Mouse (Mus musculus): Measurements from ENCODE around the gene Ipo7. TPM values are rescaled to one million over a fixed set of nuclear protein-coding genes. Genes with fewer than 3 reads are reported as not detected.

The Ipo7 gene
- 81.1 TPM for polyA plus RNA-seq (2015; fragmentation: Illumina TruSeq; extraction: RNeasy Lipid Tissue Mini Kit (QIAGEN cat#74804); ENCODE audit: low read depth, low replicate concordance)

GRCm38 (mm10) chr7:110018117-110018630 lies at the start of gene Ipo7:
Gene Ipo7 (plus strand): TSS chr7:110018274.

DNA sequence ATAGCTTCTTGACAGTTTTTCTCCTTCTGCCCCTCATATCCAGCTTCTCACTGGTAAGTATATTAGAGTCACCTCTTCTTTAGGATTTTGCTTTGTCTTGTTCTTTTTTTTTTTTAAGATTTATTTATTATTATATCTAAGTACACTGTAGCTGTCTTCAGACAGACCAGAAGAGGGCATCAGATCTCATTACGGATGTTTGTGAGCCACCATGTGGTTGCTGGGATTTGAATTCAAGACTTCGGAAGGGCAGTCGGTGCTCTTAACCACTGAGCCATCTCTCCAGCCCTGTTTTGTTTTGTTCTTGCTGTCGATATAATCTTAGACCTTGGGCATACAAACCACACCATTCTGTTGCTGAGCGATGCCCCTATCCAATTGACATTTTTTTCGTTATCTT lies 31.3 kb upstream of the Ipo7 start, which contains the start of gene Tmem41b:
Gene Tmem41b (minus strand): TSS at position 155 of the 400 bp plus-strand sequence.

GRCm38 (mm10) chr7:110061199-110061751 lies 43.2 kb downstream of the Ipo7 start, which contains the start of gene Zfp143:
Gene Zfp143 (plus strand): TSS chr7:110061217.

Other genes starting within 250 kb of the Ipo7 start
- gene Nrip3, start 236.2 kb upstream of the Ipo7 start, polyA plus RNA-seq (2015; fragmentation: Illumina TruSeq; extraction: RNeasy Lipid Tissue Mini Kit (QIAGEN cat#74804); ENCODE audit: low read depth, low replicate concordance), result 111 TPM
- 1.5 TPM for gene Scube2, start 152.6 kb upstream of the Ipo7 start, polyA plus RNA-seq (2015; fragmentation: Illumina TruSeq; extraction: RNeasy Lipid Tissue Mini Kit (QIAGEN cat#74804); ENCODE audit: low read depth, low replicate concordance)
- 162 TPM for gene Dennd5a, start 57.8 kb upstream of the Ipo7 start, polyA plus RNA-seq (2015; fragmentation: Illumina TruSeq; extraction: RNeasy Lipid Tissue Mini Kit (QIAGEN cat#74804); ENCODE audit: low read depth, low replicate concordance)
- 55.6 TPM for gene Tmem41b, start 31.3 kb upstream of the Ipo7 start, polyA plus RNA-seq (2015; fragmentation: Illumina TruSeq; extraction: RNeasy Lipid Tissue Mini Kit (QIAGEN cat#74804); ENCODE audit: low read depth, low replicate concordance)
- gene Zfp143, start 42.9 kb downstream of the Ipo7 start, polyA plus RNA-seq (2015; fragmentation: Illumina TruSeq; extraction: RNeasy Lipid Tissue Mini Kit (QIAGEN cat#74804); ENCODE audit: low read depth, low replicate concordance), result 9.3 TPM
- 18.2 TPM for gene Wee1, start 103.8 kb downstream of the Ipo7 start, polyA plus RNA-seq (2015; fragmentation: Illumina TruSeq; extraction: RNeasy Lipid Tissue Mini Kit (QIAGEN cat#74804); ENCODE audit: low read depth, low replicate concordance)
- 6.7 TPM for gene Swap70, start 203.4 kb downstream of the Ipo7 start, polyA plus RNA-seq (2015; fragmentation: Illumina TruSeq; extraction: RNeasy Lipid Tissue Mini Kit (QIAGEN cat#74804); ENCODE audit: low read depth, low replicate concordance)